Mouse (Mus musculus): Measurements from ENCODE around the gene Amot. TPM values are rescaled to one million over a fixed set of nuclear protein-coding genes. Genes with fewer than 3 reads are reported as not detected.

The Amot gene
- total RNA-seq (2021) = 100 to 1,000 TPM in 1 of 2 experiments, 10 to 100 TPM in 1; 96.6 to 109 TPM
- long read RNA-seq, experiment 1, partial matches to known transcripts = 0 of 8 reads
- long read RNA-seq, experiment 1, other reads (novel, unspliced or antisense) = 8 of 8 reads
- long read RNA-seq, experiment 2, full-length matches to known transcripts = 1 of 12 reads
- long read RNA-seq, experiment 2, partial matches to known transcripts = 11 of 12 reads
- long read RNA-seq, experiment 2, other reads (novel, unspliced or antisense) = 0 of 12 reads

DNA sequence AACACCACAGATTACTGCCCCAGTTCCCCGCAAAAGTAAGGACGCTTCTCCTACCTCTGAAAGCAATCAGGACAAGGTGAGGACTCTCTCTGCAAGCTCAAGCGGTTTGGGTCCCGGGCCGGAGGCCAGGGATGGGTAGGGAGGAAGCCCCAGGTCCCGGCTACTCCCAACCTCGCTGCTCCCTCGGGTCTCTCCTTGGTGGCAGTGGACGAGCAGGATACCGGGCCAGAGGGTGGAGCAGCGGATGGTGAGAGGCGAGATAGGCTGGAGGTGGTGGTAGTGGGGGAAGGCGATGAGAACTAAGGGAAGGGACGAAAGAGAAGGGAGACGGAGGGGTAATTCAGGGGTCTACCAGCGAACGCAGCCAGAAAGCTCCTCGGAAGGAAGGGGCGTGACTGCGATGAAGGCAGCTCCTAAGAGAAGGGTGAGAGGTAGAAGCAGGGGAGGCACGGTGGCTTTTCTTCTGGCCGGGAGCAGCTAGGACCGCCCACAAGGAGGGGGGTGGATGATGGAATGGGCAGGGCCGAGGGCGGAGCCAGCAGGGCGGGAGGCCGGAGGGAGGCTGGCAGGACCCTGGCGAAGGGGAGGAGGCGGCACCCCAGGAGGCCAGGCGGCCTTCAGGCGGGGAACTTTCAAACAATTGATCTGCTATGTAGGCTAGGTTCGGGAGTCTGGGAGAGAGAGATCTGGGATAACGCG, at the start of gene Amot:
Amot (minus strand) TSS at position 465 of the 699 bp plus-strand sequence.
- DNase-seq (ENCODE audit: low spot score) = peak; percentile 84

DNA sequence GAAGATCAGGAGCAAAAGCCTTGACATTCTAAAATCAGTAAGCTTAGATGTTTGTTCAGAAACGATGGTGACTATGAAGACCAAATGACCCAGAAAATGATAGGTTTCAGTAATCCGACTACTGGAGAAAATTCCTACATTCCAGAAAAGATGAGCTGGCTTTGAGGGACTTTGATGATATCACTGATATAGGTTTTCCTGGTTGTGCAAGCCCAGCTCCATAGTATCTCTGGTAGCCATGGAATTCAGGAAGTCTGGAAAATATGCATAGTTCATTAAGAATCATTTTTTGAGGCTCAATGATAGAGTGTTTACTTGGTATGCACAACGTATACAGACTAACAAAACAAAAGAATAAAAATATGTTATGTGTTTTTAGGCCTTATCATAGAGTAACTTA, 40.1 kb upstream of the Amot start:
- no peak for DNase-seq (ENCODE audit: low spot score)

DNA sequence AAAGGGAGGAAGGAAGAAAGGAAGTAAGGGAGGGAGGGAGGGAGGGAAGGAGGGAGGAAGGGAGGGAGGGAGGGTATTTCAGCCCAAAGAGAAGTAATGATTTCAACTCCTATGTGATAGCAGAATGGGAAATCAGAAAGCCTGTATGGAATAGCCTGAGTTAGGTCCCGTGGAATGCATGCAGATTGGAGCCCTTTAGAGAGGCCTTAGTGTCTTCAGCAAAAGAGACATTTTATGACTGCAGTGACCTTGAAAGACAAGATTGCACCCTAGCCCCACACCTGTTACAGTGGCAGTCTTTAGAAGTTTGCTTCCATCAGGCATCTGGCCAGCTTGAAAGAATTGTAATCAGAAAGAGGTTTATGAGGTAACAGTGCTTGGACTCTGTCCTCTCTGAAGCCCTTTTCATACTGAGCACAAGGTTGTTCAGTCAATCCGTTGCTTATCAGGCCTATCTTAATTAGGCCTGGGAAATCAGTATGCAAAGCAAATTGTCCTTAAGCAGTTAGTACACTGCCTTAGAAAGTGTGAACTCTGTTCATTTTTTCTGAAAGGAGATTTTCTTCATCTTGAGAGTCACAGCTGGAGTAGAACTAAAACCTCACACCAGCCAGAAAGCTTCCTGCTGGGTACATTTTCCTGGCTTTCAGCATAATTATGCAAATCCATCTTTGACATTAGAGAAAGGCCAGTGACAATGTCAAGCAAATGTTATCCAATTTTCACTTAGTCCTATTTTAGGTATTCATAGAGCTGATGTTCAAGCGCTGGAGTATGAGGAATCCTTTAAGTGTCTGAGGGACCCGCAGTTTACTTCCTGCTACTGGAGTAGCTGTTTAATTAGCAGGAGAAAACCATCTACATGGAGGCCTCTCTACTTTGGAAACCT, 38.9 kb upstream of the Amot start:
- DNase-seq (ENCODE audit: low spot score) = no peak

DNA sequence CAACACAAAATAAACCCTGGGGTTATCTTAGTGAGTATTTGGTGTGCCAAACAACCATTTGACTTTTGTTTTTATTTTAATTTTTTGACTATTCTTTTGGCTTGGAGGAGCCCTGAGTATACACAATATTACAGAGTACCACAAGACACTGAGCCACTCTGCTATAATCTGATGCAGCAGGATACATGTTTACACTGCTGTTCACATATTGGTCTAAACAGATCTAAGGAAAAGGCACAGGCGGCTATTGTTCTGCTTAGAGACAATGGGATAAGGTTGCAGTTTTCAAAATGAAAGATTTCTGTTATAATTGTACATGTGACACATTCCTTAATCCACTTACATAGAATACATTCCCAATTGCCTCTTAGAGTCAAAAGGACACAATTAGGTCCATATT, 36.1 kb upstream of the Amot start:
- no peak for DNase-seq (ENCODE audit: low spot score)

DNA sequence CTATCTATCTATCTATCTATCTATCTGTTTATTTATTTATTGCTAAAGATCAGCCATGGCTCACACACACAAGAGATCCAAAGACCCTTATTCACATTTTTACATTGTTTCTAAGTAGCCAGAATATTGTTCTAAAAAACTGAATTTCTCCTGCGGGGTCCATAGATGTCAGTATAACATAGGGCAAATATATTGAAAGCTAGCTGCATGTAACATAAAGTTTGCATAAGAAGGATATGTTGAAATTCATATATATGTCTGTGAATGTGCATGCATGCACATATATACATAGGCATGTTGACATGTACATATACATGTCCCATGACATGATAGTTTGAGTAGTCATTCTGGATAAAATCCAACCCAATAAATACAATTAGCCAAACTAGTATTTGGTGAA, 35.3 kb upstream of the Amot start:
- DNase-seq (ENCODE audit: low spot score) = no peak

DNA sequence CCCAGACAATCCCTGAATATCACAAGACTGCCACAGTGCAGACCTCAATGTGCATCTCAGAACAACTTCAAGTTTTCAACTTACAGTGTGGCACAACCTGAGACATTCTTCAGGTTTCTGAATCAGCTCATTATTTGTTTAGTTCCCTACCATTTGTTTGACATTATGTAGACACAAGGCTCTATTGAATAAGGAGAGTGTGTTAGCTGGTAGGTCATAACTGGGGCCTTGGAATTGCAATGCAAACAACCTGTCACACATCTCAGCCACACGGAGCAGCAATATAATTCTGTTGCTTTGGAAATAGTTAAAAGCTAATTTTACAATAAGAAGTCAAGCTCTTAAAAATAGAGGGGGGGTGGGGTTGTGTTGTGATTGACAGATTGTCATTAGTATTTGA, 24.6 kb upstream of the Amot start:
- no peak for DNase-seq (ENCODE audit: low spot score)

DNA sequence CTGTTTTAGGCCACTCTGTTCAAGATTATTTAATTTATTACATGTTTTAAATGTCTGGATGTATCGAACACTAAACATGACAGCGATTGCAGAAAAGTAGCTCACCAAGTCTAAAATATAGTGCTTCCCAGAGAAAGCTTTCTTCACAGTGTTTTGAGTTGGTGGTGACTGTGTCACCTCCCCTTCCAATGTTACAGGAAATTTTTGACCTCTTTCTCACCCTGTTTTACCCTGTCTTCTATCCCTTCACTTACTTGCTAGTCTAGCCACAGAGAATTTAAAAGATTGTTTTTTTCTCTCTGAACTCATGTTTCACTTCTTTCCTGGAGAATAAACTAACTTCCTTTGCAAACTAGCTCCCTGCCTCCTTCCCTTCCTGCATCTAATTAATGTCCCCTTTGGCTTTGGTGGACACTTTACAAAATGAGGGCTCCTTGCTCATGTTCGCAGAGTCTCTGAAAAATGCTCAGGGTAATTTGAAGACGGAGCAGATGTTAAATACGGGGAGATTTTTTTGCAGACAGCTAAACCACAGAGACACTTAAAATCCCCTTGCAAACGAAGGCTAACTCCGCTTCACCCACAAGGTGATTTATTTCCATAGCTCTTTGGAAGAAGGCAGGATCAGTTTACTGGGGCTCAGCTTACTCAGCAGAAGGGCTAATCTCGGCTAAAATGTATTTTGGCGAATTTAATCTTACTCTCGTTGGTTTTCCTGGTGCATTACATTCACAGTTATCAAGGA, 11.5 kb upstream of the Amot start:
- DNase-seq (ENCODE audit: low spot score) = no peak

DNA sequence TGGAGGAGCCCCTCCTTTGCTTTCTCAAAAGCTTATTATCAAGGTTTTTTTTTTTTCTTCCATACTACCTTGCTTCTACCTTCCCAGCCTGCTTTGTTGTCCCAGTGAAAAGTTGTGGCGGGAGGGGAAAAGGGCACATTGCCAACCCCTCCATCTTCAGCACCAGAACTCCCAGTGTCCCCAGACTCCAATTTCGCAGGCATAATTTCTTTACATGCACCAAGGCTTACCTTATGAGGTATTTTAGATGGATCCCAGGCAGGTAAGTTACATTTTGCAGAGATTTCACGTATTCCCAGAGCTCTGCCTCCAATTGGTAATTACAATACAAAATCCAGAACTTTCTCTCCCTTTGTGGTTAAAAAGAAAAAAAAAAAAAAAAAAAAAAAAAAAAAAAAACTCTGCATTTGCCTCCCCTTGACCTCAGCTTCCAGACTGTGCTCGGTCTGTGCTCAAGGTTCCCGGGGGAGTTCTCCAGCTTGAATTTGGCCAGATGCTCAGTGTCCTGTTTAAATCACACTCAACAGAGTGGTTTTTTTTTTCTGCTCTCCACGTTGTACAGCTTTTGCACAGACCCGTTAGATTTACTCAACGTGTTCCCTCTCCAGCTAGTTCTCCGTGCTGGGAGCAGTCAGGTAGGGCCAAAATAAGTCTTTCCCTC, 10.6 kb upstream of the Amot start:
- no peak for DNase-seq (ENCODE audit: low spot score)

DNA sequence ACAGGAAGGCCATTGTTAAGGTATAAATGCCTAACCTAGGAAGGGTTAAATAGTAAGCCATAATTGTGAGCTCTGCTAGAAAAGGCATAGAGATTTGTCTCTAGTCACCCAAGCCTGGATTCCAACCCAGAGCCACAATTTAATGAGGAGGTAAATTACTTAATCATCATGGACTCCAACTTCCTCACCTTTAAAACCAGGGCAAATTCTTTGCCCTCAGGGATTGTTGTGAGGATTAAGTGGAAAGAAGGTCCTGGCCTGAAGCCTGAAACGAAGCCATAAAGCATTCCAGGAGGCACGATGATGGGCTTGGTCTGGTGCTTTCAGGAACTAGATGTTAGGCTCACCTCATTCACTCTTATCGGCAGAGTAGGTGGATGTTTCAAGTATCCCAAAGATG, 5.7 kb upstream of the Amot start:
- no peak for DNase-seq (ENCODE audit: low spot score)

DNA sequence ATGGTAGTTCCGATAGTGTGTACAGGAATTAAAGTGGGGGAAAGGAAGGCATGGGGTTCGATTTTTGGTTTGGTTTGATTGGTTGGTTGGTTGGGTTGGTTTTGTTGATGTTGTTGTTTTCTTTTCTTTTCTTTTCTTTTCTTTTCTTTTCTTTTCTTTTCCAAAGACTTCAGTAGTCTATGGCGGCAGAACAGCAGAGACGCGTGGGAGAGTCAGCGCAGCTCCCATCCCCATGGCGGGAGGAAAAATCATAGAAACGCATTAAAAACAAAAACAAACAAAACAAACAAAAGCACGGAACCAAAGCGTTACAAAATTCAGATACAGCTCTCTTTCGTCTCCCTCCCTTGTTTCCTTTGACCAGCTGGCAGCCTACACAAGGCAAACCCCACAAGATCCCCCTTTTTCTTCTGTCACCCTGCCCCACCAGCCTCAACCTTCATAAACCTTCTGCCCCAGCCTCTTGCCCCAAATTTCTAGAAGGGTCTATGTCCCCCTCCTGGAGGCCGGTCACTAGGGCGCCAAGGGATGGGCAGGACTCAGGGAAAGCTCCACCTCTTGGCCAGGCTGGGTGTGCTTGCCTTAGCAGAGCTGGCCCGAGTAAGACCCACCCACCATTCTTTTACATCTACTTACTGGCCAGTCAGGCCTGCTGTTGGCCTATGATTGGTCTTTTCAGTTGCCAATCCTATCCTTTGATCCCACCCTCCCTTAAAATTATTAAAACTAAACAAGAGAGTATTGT, 648 bp upstream of the Amot start:
- DNase-seq (ENCODE audit: low spot score) = peak; percentile 68

DNA sequence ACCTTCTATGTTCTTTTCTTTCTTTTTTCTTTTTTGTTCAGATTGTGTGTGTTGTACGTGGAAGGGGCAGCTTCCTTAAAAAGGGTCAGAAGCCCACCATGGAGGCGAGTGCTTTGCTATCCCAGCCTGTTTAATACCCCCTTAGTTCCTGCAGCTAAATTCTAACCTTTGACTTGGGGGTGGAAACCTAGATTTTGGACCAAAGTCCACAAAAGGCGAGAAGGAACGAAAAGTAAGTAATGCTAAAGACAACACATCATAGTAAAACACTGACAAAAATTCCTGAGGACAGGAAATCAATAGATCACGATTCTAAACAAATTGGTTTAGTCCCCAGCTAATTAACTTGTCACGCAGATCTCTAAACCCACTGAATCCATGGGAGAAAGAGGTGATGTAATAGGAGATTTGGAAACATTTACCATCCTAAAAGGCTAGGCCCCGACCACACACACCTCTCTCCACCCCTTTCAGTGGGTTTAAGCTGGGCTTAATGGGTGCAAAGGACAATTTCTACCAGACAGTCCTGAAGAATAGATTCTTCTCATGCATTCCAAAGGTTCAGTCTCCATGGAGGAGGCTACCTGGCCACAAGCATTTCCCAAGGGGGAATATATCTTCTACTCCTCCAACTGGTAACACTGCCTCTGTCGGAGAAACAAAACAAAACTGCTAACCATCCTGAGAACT, 3.2 kb downstream of the Amot start:
- no peak for DNase-seq (ENCODE audit: low spot score)

DNA sequence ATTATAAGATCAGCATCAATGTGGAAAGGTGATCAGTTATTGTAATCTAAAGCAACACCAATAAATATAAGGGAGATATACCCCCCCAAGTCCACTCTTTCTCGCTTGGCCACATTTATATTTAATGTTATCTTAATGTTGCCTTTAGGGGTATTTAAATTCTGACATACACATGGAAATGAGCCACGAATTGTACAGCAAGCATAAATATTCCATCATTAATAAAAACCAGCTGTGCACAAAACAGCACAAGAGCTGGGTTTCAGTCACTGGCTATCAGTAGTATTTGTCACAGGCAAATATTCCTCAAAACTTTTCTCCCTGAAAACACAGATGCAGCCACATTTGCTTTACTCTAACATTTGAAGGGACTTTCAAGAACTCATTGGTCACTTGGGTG, 5.9 kb downstream of the Amot start:
- DNase-seq (ENCODE audit: low spot score) = no peak

DNA sequence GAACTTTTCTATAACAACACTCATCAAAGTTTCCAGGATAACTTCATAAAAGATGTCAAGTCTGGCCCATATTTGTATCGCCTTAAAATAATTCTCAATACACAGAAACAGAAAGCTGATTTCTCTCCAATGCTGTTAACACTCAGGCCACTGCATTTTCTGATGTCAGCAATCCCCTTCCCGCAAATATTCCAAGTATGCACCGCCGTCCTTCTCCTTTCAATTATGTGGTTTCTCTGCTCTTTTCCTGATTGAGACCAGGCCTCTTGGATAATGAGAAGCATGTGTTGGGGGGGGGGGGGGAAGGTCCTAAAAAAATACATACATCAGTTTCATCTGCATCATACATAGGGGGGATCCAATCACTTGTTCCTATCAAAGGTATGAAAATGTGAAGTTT, 6.3 kb downstream of the Amot start:
- no peak for DNase-seq (ENCODE audit: low spot score)

DNA sequence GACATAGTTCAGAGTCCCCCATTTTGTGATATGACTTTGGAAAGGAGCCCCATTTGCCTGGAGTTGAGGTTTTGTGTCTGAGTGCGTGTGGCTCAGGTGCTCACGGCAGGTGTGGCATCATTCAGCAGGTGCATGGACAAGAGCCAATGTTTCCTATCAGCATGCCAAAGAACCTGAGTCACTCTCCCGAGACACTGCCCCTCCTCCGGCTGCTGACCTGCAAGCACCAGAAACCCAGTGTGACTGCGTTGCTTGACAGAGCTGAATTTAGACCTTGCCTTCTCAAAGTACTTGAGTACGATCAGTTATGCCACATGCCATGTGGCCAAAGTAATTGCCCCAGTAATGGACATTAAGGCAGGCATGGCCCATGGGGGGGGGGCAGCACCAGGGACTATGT, 7.5 kb downstream of the Amot start:
- peak; percentile 24 for DNase-seq (ENCODE audit: low spot score)

DNA sequence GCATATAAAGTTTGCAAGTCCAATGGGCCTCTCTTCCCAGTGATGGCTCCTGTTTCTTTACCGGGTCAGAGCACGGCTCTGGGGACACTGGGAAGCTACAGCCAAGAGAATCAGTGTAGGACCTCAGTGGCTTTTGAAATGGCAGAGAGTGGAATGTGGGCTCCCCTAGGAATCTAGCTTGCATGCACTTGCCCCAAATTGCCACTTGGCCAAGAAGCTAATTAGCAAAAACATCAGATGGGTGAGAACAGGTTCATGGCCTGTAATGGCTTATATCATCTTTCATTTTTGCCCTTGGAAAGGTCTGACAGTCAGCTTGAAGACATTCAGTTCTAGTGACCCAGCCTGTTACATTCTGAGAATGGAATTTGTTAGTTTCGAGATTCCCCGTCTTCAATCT, 9.6 kb downstream of the Amot start:
- peak; percentile 51 for DNase-seq (ENCODE audit: low spot score)

DNA sequence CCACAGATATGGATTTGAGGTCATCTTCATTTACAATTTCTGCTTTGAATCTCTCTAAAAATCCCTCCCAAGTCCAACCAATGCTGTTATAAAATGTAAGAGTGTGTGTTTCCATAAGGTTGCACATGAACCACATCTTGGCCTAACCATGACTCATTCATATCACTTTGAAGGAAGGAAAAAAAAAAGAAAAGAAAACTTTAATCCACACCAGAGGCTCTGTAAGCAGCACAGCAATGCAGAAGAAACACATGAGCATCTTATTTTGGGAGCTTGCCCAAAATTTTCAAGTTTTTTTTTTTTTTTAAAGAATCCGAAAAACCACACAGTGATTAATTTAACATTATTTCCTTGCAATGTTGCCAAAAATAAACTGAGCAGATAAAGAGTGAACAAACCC, 14.2 kb downstream of the Amot start:
- no peak for DNase-seq (ENCODE audit: low spot score)

DNA sequence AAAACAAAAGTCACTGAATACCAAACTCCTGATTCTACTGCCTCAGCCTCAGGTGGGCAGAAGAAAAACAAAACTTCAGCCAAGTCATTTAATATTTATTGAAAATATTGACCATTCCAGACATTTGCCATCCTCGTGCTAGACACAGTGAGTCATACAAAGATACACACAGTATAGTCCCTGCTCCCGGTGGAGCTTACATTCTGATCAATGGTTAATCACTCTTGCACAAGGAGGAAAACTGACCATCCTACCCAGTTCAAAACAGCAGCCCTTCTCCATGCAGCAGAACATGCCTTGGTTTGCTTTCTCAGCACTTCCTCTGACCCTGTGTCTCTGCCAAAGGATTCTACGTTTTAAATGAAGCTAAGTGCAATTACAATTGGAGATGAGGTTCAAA, 14.6 kb downstream of the Amot start:
- no peak for DNase-seq (ENCODE audit: low spot score)

DNA sequence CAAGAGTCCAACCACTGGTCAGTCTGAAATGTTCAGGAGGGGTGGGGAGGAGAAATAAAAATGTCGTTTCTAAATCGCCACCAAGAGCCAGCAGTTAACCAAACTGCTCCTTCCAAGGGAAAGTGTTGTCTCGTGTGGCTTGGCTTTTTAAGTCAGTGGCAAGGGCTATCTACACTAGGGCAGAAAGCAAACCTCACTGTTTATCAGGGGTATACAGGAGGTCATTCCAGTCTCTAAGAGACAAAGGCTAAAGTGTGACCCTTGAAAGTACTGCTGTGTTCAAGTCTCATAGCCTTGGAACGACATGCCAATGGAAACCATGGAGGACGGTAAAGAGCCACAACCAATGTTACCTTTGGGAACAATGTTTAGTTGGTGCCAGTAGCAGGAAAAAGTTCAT, 15.0 kb downstream of the Amot start:
- DNase-seq (ENCODE audit: low spot score) = no peak

DNA sequence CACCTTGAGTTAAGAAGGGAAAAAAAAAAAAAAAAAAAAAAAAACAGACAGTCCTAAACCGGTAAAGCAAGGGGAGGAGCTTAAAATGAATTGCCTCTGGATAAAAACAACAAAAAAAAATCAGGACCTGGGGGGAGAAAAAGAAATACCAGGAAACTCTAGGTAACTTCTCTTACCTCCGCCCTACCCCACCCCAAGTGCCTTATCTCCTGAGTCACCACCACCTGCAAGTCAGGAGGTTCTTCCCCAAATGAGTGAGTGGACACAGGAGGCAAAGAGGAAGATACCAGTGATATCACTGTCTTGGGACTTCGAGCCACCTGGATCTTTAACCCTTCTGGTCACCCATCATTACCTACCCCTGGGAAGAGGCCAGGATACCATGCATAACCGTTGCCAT, 19.5 kb downstream of the Amot start:
- DNase-seq (ENCODE audit: low spot score) = no peak

DNA sequence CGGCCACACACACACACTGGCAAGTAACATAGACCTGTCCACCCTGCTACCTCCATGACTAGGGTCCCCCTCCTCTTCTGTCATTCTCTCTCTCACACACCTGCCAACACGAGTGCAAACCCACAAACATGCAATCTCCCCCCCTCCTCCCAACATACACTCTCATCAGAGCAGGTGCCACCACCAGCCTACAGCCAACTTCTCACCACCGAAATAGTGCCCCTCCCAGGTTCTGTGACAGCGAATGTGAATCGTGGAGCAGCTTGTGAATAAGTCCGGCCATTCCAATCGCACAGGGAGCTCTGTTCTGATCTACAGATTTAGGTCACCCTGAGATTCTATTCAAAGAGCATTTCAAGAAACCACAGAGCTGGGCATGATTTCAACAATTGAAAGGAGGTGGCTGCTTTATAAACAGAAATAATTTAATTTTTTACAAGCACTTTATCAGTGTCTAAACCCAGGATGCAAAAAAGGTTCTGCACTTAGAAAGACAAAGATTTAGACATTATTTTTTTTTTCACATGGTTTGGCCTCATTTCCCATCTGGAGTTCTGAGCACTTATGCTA, 21.4 kb downstream of the Amot start:
- DNase-seq (ENCODE audit: low spot score) = no peak

All from gastrocnemius, adult 18-20 months (tissue).